Mouse (Mus musculus): ENCODE data around the gene Prr29. TPM values are rescaled to one million over a fixed set of nuclear protein-coding genes. Genes with fewer than 3 reads are reported as not detected.
A peak's percentile ranks its signal among the peaks of the same experiment; 100 is the strongest.

The Prr29 gene
- total and polyA plus RNA-seq, 2 experiments = 0.17 TPM; not detected in 1

- Histone ChIP-seq H3K79me2 (ENCODE audit: control insufficient read depth, insufficient read depth, low read length) (no peaks in the 10 kb centered on the region), H3K4me1 (ENCODE audit: control insufficient read depth, insufficient read depth, low read length) (no peaks in the 10 kb centered on the region), H3K4me3 (ENCODE audit: insufficient read depth, low read depth, low read length) (no peak overlapping the region), H3K27me3 (ENCODE audit: control insufficient read depth, insufficient read depth, low read length) (no peaks in the 10 kb centered on the region), H3K27ac (replicated peaks; ENCODE audit: insufficient read depth, low read depth, low read length) (no peak overlapping the region), H3K36me3 (ENCODE audit: control insufficient read depth, insufficient read depth, low read length) (no peaks in the 10 kb centered on the region), H3K9ac (ENCODE audit: low read depth, low read length) (no peak overlapping the region)
- TF ChIP-seq CTCF (IDR thresholded peaks at IDR 0.05; ENCODE audit: low read depth, low read length) (peak; percentile 82), POLR2A (IDR thresholded peaks at IDR 0.05; ENCODE audit: extremely low read depth, insufficient read depth, low read length) (no peak)
- 72% methylated on average over 8 of the region's 8 CpGs for WGBS
- DNase-seq (ENCODE audit: extremely low read depth, low read depth, low spot score) = peak; percentile 14
Observed at GRCm38 (mm10) chr11:106325566-106326206, 39.6 kb upstream of the Prr29 start.

GRCm38 (mm10) chr11:106326475-106326874, 38.8 kb upstream of the Prr29 start:
- TF ChIP-seq CTCF (IDR thresholded peaks at IDR 0.05; ENCODE audit: low read depth, low read length) = no peak
- no peak for TF ChIP-seq POLR2A (IDR thresholded peaks at IDR 0.05; ENCODE audit: extremely low read depth, insufficient read depth, low read length)
- DNase-seq (ENCODE audit: extremely low read depth, low read depth, low spot score) = no peak
- no peak overlapping the region for H3K9ac ChIP-seq (ENCODE audit: low read depth, low read length)
- no peaks in the 10 kb centered on the region for H3K36me3 ChIP-seq (ENCODE audit: control insufficient read depth, insufficient read depth, low read length)
- no peaks in the 10 kb centered on the region for H3K27me3 ChIP-seq (ENCODE audit: control insufficient read depth, insufficient read depth, low read length)
- H3K79me2 ChIP-seq (ENCODE audit: control insufficient read depth, insufficient read depth, low read length) = no peaks in the 10 kb centered on the region
- no peak overlapping the region for H3K27ac ChIP-seq (replicated peaks; ENCODE audit: insufficient read depth, low read depth, low read length)
- 85% methylated on average over 8 of the region's 8 CpGs for WGBS
- H3K4me3 ChIP-seq (ENCODE audit: insufficient read depth, low read depth, low read length) = no peak overlapping the region
- no peaks in the 10 kb centered on the region for H3K4me1 ChIP-seq (ENCODE audit: control insufficient read depth, insufficient read depth, low read length)

- no peaks in the 10 kb centered on the region for H3K27me3 ChIP-seq (ENCODE audit: control insufficient read depth, insufficient read depth, low read length)
- no peak overlapping the region for H3K9ac ChIP-seq (ENCODE audit: low read depth, low read length)
- TF ChIP-seq POLR2A (IDR thresholded peaks at IDR 0.05; ENCODE audit: extremely low read depth, insufficient read depth, low read length) = no peak
- TF ChIP-seq CTCF (IDR thresholded peaks at IDR 0.05; ENCODE audit: low read depth, low read length) = no peak
- no peaks in the 10 kb centered on the region for H3K4me1 ChIP-seq (ENCODE audit: control insufficient read depth, insufficient read depth, low read length)
- no peaks in the 10 kb centered on the region for H3K79me2 ChIP-seq (ENCODE audit: control insufficient read depth, insufficient read depth, low read length)
- no peak for DNase-seq (ENCODE audit: extremely low read depth, low read depth, low spot score)
- no peaks in the 10 kb centered on the region for H3K36me3 ChIP-seq (ENCODE audit: control insufficient read depth, insufficient read depth, low read length)
- no peak overlapping the region for H3K4me3 ChIP-seq (ENCODE audit: insufficient read depth, low read depth, low read length)
- 69% methylated on average over 5 of the region's 5 CpGs for WGBS
- no peak overlapping the region for H3K27ac ChIP-seq (replicated peaks; ENCODE audit: insufficient read depth, low read depth, low read length)
Observed at GRCm38 (mm10) chr11:106328521-106328920, 36.8 kb upstream of the Prr29 start.

- Histone ChIP-seq H3K79me2 (ENCODE audit: control insufficient read depth, insufficient read depth, low read length) (no peaks in the 10 kb centered on the region), H3K9ac (ENCODE audit: low read depth, low read length) (no peak overlapping the region), H3K27ac (replicated peaks; ENCODE audit: insufficient read depth, low read depth, low read length) (no peak overlapping the region), H3K4me1 (ENCODE audit: control insufficient read depth, insufficient read depth, low read length) (no peaks in the 10 kb centered on the region), H3K4me3 (ENCODE audit: insufficient read depth, low read depth, low read length) (no peak overlapping the region), H3K27me3 (ENCODE audit: control insufficient read depth, insufficient read depth, low read length) (no peaks in the 10 kb centered on the region), H3K36me3 (ENCODE audit: control insufficient read depth, insufficient read depth, low read length) (no peaks in the 10 kb centered on the region)
- no peak for TF ChIP-seq POLR2A (IDR thresholded peaks at IDR 0.05; ENCODE audit: extremely low read depth, insufficient read depth, low read length)
- no peak for TF ChIP-seq CTCF (IDR thresholded peaks at IDR 0.05; ENCODE audit: low read depth, low read length)
- 14% methylated on average over 6 of the region's 6 CpGs for WGBS
- no peak for DNase-seq (ENCODE audit: extremely low read depth, low read depth, low spot score)
Observed at GRCm38 (mm10) chr11:106329128-106329527, 36.1 kb upstream of the Prr29 start.

GRCm38 (mm10) chr11:106329682-106330081, 35.6 kb upstream of the Prr29 start:
- H3K36me3 ChIP-seq (ENCODE audit: control insufficient read depth, insufficient read depth, low read length) = no peaks in the 10 kb centered on the region
- no peaks in the 10 kb centered on the region for H3K79me2 ChIP-seq (ENCODE audit: control insufficient read depth, insufficient read depth, low read length)
- no peak for TF ChIP-seq POLR2A (IDR thresholded peaks at IDR 0.05; ENCODE audit: extremely low read depth, insufficient read depth, low read length)
- no peak for TF ChIP-seq CTCF (IDR thresholded peaks at IDR 0.05; ENCODE audit: low read depth, low read length)
- H3K27ac ChIP-seq (replicated peaks; ENCODE audit: insufficient read depth, low read depth, low read length) = no peak overlapping the region
- no peak overlapping the region for H3K9ac ChIP-seq (ENCODE audit: low read depth, low read length)
- 60% methylated on average over 7 of the region's 7 CpGs for WGBS
- no peaks in the 10 kb centered on the region for H3K27me3 ChIP-seq (ENCODE audit: control insufficient read depth, insufficient read depth, low read length)
- DNase-seq (ENCODE audit: extremely low read depth, low read depth, low spot score) = peak; percentile 14
- no peak overlapping the region for H3K4me3 ChIP-seq (ENCODE audit: insufficient read depth, low read depth, low read length)
- H3K4me1 ChIP-seq (ENCODE audit: control insufficient read depth, insufficient read depth, low read length) = no peaks in the 10 kb centered on the region

GRCm38 (mm10) chr11:106332458-106332857, 32.8 kb upstream of the Prr29 start:
- no peak overlapping the region for H3K27ac ChIP-seq (replicated peaks; ENCODE audit: insufficient read depth, low read depth, low read length)
- no peaks in the 10 kb centered on the region for H3K4me1 ChIP-seq (ENCODE audit: control insufficient read depth, insufficient read depth, low read length)
- no peaks in the 10 kb centered on the region for H3K27me3 ChIP-seq (ENCODE audit: control insufficient read depth, insufficient read depth, low read length)
- no peak for DNase-seq (ENCODE audit: extremely low read depth, low read depth, low spot score)
- 51% methylated on average over 4 of the region's 4 CpGs for WGBS
- TF ChIP-seq POLR2A (IDR thresholded peaks at IDR 0.05; ENCODE audit: extremely low read depth, insufficient read depth, low read length) (no peak), CTCF (IDR thresholded peaks at IDR 0.05; ENCODE audit: low read depth, low read length) (no peak)
- H3K4me3 ChIP-seq (ENCODE audit: insufficient read depth, low read depth, low read length) = no peak overlapping the region
- H3K79me2 ChIP-seq (ENCODE audit: control insufficient read depth, insufficient read depth, low read length) = no peaks in the 10 kb centered on the region
- H3K36me3 ChIP-seq (ENCODE audit: control insufficient read depth, insufficient read depth, low read length) = no peaks in the 10 kb centered on the region
- no peak overlapping the region for H3K9ac ChIP-seq (ENCODE audit: low read depth, low read length)
